Mouse (Mus musculus) cerebellum, postnatal 25 days (tissue): ENCODE measurements around the gene Mapk9.
A peak's percentile ranks its signal among the peaks of the same experiment; 100 is the strongest.
"Not testable (repeated sequence)": the region's sequence is repeated elsewhere in the genome, so short reads cannot be mapped to it uniquely, and the experiment has no call there.

Source experiments
- DNase-seq, 2 experiments: peaks; one replicate each; pipeline ENCODE4 v3.0.0; 2021; ENCODE audit warnings: mixed read lengths in 2 of 2

Mapk9 gene

GRCm38 (mm10) chr11:49846401-49847070 lies at the start of gene Mapk9:
TSS of gene Mapk9 (plus strand) at chr11:49846751.
- peak; percentile 98 to 100 for DNase-seq

GRCm38 (mm10) chr11:49798931-49799330 lies 47.6 kb upstream of the Mapk9 start:
- DNase-seq, result no peak

GRCm38 (mm10) chr11:49801516-49801915 lies 45.0 kb upstream of the Mapk9 start:
- peak; percentile 26 to 53 for DNase-seq

- DNase-seq, result no peak
Observed at GRCm38 (mm10) chr11:49803801-49804200, 42.8 kb upstream of the Mapk9 start.

- DNase-seq, result no peak
Observed at GRCm38 (mm10) chr11:49806218-49806617, 40.3 kb upstream of the Mapk9 start.

- no peak for DNase-seq
Observed at GRCm38 (mm10) chr11:49808946-49809345, 37.6 kb upstream of the Mapk9 start.

GRCm38 (mm10) chr11:49810696-49811095 lies 35.9 kb upstream of the Mapk9 start:
- DNase-seq, result not testable (repeated sequence)

GRCm38 (mm10) chr11:49811099-49811541 lies 35.4 kb upstream of the Mapk9 start:
- no peak for DNase-seq

- DNase-seq, result no peak
Observed at GRCm38 (mm10) chr11:49811879-49812278, 34.7 kb upstream of the Mapk9 start.

GRCm38 (mm10) chr11:49818869-49819566 lies 27.5 kb upstream of the Mapk9 start:
- no peak for DNase-seq

- no peak for DNase-seq
Observed at GRCm38 (mm10) chr11:49819676-49820075, 26.9 kb upstream of the Mapk9 start.

GRCm38 (mm10) chr11:49820928-49821327 lies 25.6 kb upstream of the Mapk9 start:
- no peak for DNase-seq

- no peak for DNase-seq
Observed at GRCm38 (mm10) chr11:49821546-49821945, 25.0 kb upstream of the Mapk9 start.

- no peak for DNase-seq
Observed at GRCm38 (mm10) chr11:49822337-49822736, 24.2 kb upstream of the Mapk9 start.

- peak; percentile 48 to 72 for DNase-seq
Observed at GRCm38 (mm10) chr11:49824896-49825295, 21.7 kb upstream of the Mapk9 start.

GRCm38 (mm10) chr11:49827243-49827642 lies 19.3 kb upstream of the Mapk9 start:
- no peak for DNase-seq

GRCm38 (mm10) chr11:49829176-49829745 lies 17.3 kb upstream of the Mapk9 start:
- DNase-seq, result no peak

- DNase-seq, result no peak
Observed at GRCm38 (mm10) chr11:49831980-49832379, 14.6 kb upstream of the Mapk9 start.

- DNase-seq, result no peak
Observed at GRCm38 (mm10) chr11:49832962-49833361, 13.6 kb upstream of the Mapk9 start.

GRCm38 (mm10) chr11:49834248-49834647 lies 12.3 kb upstream of the Mapk9 start:
- DNase-seq, result no peak

- DNase-seq, result no peak
Observed at GRCm38 (mm10) chr11:49835257-49835956, 11.1 kb upstream of the Mapk9 start.

- DNase-seq, result no peak
Observed at GRCm38 (mm10) chr11:49837717-49838407, 8.7 kb upstream of the Mapk9 start.

- DNase-seq, result no peak
Observed at GRCm38 (mm10) chr11:49840666-49841065, 5.9 kb upstream of the Mapk9 start.
